24 mouse cellular contexts compared by ENCODE assay signal in the genomic region with DNA sequence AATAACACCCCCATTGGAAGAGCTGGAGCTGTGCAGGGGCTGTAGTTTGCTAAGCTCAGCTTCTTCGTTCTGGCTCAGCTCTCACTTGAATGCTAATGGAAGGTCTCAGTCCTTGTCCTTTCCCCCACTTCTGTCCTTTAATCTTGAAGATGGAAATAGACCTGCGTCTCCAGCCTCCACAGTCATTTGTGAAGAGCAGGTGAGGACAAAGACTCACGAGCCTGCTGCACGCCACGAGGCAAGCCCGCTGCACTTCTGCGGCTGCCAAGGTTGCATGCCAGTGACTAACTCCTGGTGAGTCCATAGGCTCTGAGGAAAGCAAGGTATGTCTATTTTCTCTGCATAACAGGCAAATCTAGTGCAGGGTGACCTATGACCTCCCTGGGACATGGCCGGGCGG.
A peak's percentile ranks its signal among the peaks of the same experiment; 100 is the strongest.
DNase-seq lines count a peak whose midpoint lies in the region; ATAC-seq and TF ChIP-seq lines count a peak whose summit lies in the region.
"Had no signal": no experiment of that assay in that cellular context is flagged by ENCODE, and none has a peak within 500 bp of the region (broad histone marks: within the 10 kb centered on the region; RNA-seq: fewer than 3 reads in every experiment).

No protein-coding gene starts in this region.

- H3K27me3 ChIP-seq in midbrain, embryonic 16.5 days (ENCODE audit: control insufficient read depth, insufficient read depth, low read depth, low read length): no peaks in the 10 kb centered on the region
- H3K27me3 ChIP-seq: embryonic facial prominence, embryonic 12.5 days; limb, embryonic 15.5 days; Patski had no signal

- H3K4me2 ChIP-seq in midbrain, embryonic 16.5 days (ENCODE audit: low read length): no peak overlapping the region
- H3K4me2 ChIP-seq: embryonic facial prominence, embryonic 12.5 days; limb, embryonic 15.5 days; lung, embryonic 14.5 days had no signal

- peak overlapping the region; percentile 30; the same call in 1 of the 2 replicates for H3K27ac ChIP-seq in left cerebral cortex, adult 2 months
- peak overlapping the region; percentile 72 for H3K27ac ChIP-seq in midbrain, embryonic 16.5 days (ENCODE audit: low read length)
- H3K27ac ChIP-seq: embryonic facial prominence, embryonic 12.5 days; heart, embryonic 10.5 days; limb, embryonic 15.5 days; liver, embryonic 14.5 days had no signal

- peak; percentile 38; the same call in 1 of the 2 replicates for ATAC-seq in frontal cortex, adult (ENCODE audit: low TSS enrichment)
- ATAC-seq in midbrain, embryonic 16.5 days: no peak
- ATAC-seq: activated CD4-positive, CD25-positive, alpha-beta regulatory T cell, adult 4 months; inflammation-experienced regulatory T-cells, adult 6 months; Patski had no signal

- H3K9ac ChIP-seq in midbrain, embryonic 16.5 days (ENCODE audit: low read depth, low read length): no peak overlapping the region
- H3K9ac ChIP-seq: embryonic facial prominence, embryonic 12.5 days; limb, embryonic 15.5 days; liver, embryonic 14.5 days; lung, embryonic 14.5 days had no signal

- no peak overlapping the region for H3K4me3 ChIP-seq in left cerebral cortex, adult 2 months
- no peak overlapping the region for H3K4me3 ChIP-seq in midbrain, embryonic 16.5 days (ENCODE audit: low read depth, low read length)
- H3K4me3 ChIP-seq: embryonic facial prominence, embryonic 12.5 days; heart, embryonic 10.5 days; limb, embryonic 15.5 days; megakaryocyte, embryonic 14.5 days had no signal

- H3K4me1 ChIP-seq in midbrain, embryonic 16.5 days (ENCODE audit: control insufficient read depth, insufficient read depth, low read length): peaks cover 24% of the 10 kb centered on the region
- H3K4me1 ChIP-seq: embryonic facial prominence, embryonic 12.5 days; heart, embryonic 10.5 days; limb, embryonic 15.5 days; megakaryocyte, embryonic 14.5 days had no signal

- WGBS in midbrain, embryonic 16.5 days: 81% methylated on average over 9 of the region's 9 CpGs

- TF ChIP-seq CTCF in left cerebral cortex, adult 2 months (IDR thresholded peaks at IDR 0.05): no peak

- no peaks in the 10 kb centered on the region for H3K36me3 ChIP-seq in midbrain, embryonic 16.5 days (ENCODE audit: control insufficient read depth, insufficient read depth, low read length)
- H3K36me3 ChIP-seq: embryonic facial prominence, embryonic 12.5 days; G1E; heart, embryonic 10.5 days; limb, embryonic 15.5 days had no signal

- intact Hi-C loops in left cerebral cortex, adult 2 months (cut with DNase I): no loop called here
- intact Hi-C loops in left cerebral cortex, postnatal 14 days (cut with DNase I): loop anchor here (10.0 kb wide), 1 partner anchor 92 kb away; a partner anchor contains a TSS

- no peak for DNase-seq in frontal cortex, adult 2 months (ENCODE audit: extremely low spot score in 1 of 2, low spot score in 1 of 2)
- no peak for DNase-seq in left cerebral cortex, adult 2 months (ENCODE audit: extremely low spot score in 1 of 2, low spot score in 2 of 2)
- no peak for DNase-seq in left cerebral cortex, postnatal 14 days (ENCODE audit: low spot score in 2 of 2)
- peak; percentile 33 for DNase-seq in ZHBTc4 (ENCODE audit: low read depth, low spot score)
- no peak for DNase-seq in gastrocnemius, postnatal 4 days (ENCODE audit: low spot score in 2 of 2)
- DNase-seq: adrenal gland, adult 8-10 months; cerebellum, adult 2 months; heart, postnatal 4 days; kidney, adult 9 months; kidney, postnatal 25 days; left cerebral cortex, postnatal 4 days; lung, embryonic 14.5 days; lung, postnatal 36 days had no signal

- no peaks in the 10 kb centered on the region for H3K9me3 ChIP-seq in midbrain, embryonic 16.5 days (replicated peaks; ENCODE audit: control insufficient read depth, low read length, poor library complexity, severe bottlenecking)
- H3K9me3 ChIP-seq: embryonic facial prominence, embryonic 12.5 days; G1E; heart, embryonic 10.5 days; limb, embryonic 15.5 days; megakaryocyte, embryonic 14.5 days had no signal
